Mouse (Mus musculus): ENCODE data around the gene Arhgef16. TPM values are rescaled to one million over a fixed set of nuclear protein-coding genes. Genes with fewer than 3 reads are reported as not detected.
A peak's percentile ranks its signal among the peaks of the same experiment; 100 is the strongest.

Arhgef16 gene
- 0.67 and 1.2 TPM in 2 replicates for polyA plus RNA-seq (2012; rRNA removed)

GRCm38 (mm10) chr4:154301466-154301881, at the start of gene Arhgef16:
Gene Arhgef16, minus strand, starts transcription at chr4:154301676.
- peak; percentile 95 for TF ChIP-seq CTCF (IDR thresholded peaks at IDR 0.05; ENCODE audit: borderline replicate concordance, extremely low read depth, insufficient read depth, insufficient read length)
- no peak for TF ChIP-seq POLR2A (IDR thresholded peaks at IDR 0.05; ENCODE audit: borderline replicate concordance, extremely low read depth, insufficient read depth, insufficient read length, poor library complexity, severe bottlenecking)
- peak; percentile 74 for DNase-seq (ENCODE audit: low read depth)

GRCm38 (mm10) chr4:154348197-154348786, 46.8 kb upstream of the Arhgef16 start:
- no peak for TF ChIP-seq POLR2A (IDR thresholded peaks at IDR 0.05; ENCODE audit: borderline replicate concordance, extremely low read depth, insufficient read depth, insufficient read length, poor library complexity, severe bottlenecking)
- 0 out of 2 replicates have a peak, but pooled peaks have one; percentile 2 for TF ChIP-seq CTCF (IDR thresholded peaks at IDR 0.05; ENCODE audit: borderline replicate concordance, extremely low read depth, insufficient read depth, insufficient read length)
- no peak for DNase-seq (ENCODE audit: low read depth)

GRCm38 (mm10) chr4:154346731-154347522, 45.5 kb upstream of the Arhgef16 start:
- peak; percentile 58 for DNase-seq (ENCODE audit: low read depth)

GRCm38 (mm10) chr4:154336650-154337049, 35.2 kb upstream of the Arhgef16 start:
- TF ChIP-seq POLR2A (IDR thresholded peaks at IDR 0.05; ENCODE audit: borderline replicate concordance, extremely low read depth, insufficient read depth, insufficient read length, poor library complexity, severe bottlenecking) (no peak), CTCF (IDR thresholded peaks at IDR 0.05; ENCODE audit: borderline replicate concordance, extremely low read depth, insufficient read depth, insufficient read length) (no peak)

More at GRCm38 (mm10) chr4:154346731-154347522, 45.5 kb upstream of the Arhgef16 start:
- no peak for TF ChIP-seq CTCF (IDR thresholded peaks at IDR 0.05; ENCODE audit: borderline replicate concordance, extremely low read depth, insufficient read depth, insufficient read length)
- no peak for TF ChIP-seq POLR2A (IDR thresholded peaks at IDR 0.05; ENCODE audit: borderline replicate concordance, extremely low read depth, insufficient read depth, insufficient read length, poor library complexity, severe bottlenecking)

GRCm38 (mm10) chr4:154335761-154336160, 34.3 kb upstream of the Arhgef16 start, which contains the start of gene B230104I21Rik:
Gene B230104I21Rik, plus strand, starts transcription at chr4:154336127.
- TF ChIP-seq CTCF (IDR thresholded peaks at IDR 0.05; ENCODE audit: borderline replicate concordance, extremely low read depth, insufficient read depth, insufficient read length), result no peak
- no peak for TF ChIP-seq POLR2A (IDR thresholded peaks at IDR 0.05; ENCODE audit: borderline replicate concordance, extremely low read depth, insufficient read depth, insufficient read length, poor library complexity, severe bottlenecking)
- peak; percentile 85 for DNase-seq (ENCODE audit: low read depth)

More at GRCm38 (mm10) chr4:154336650-154337049, 35.2 kb upstream of the Arhgef16 start:
- DNase-seq (ENCODE audit: low read depth), result peak; percentile 51

- DNase-seq (ENCODE audit: low read depth), result peak; percentile 76
- no peak for TF ChIP-seq POLR2A (IDR thresholded peaks at IDR 0.05; ENCODE audit: borderline replicate concordance, extremely low read depth, insufficient read depth, insufficient read length, poor library complexity, severe bottlenecking)
These were observed 33.4 kb upstream of the Arhgef16 start for GRCm38 (mm10) chr4:154334699-154335402.

GRCm38 (mm10) chr4:154333300-154333699, 31.8 kb upstream of the Arhgef16 start:
- TF ChIP-seq CTCF (IDR thresholded peaks at IDR 0.05; ENCODE audit: borderline replicate concordance, extremely low read depth, insufficient read depth, insufficient read length), result no peak
- no peak for TF ChIP-seq POLR2A (IDR thresholded peaks at IDR 0.05; ENCODE audit: borderline replicate concordance, extremely low read depth, insufficient read depth, insufficient read length, poor library complexity, severe bottlenecking)
- DNase-seq (ENCODE audit: low read depth), result no peak

GRCm38 (mm10) chr4:154331271-154331670, 29.8 kb upstream of the Arhgef16 start:
- peak; percentile 44 for DNase-seq (ENCODE audit: low read depth)
- TF ChIP-seq CTCF (IDR thresholded peaks at IDR 0.05; ENCODE audit: borderline replicate concordance, extremely low read depth, insufficient read depth, insufficient read length), result no peak
- TF ChIP-seq POLR2A (IDR thresholded peaks at IDR 0.05; ENCODE audit: borderline replicate concordance, extremely low read depth, insufficient read depth, insufficient read length, poor library complexity, severe bottlenecking), result no peak

- no peak for TF ChIP-seq POLR2A (IDR thresholded peaks at IDR 0.05; ENCODE audit: borderline replicate concordance, extremely low read depth, insufficient read depth, insufficient read length, poor library complexity, severe bottlenecking)
- no peak for TF ChIP-seq CTCF (IDR thresholded peaks at IDR 0.05; ENCODE audit: borderline replicate concordance, extremely low read depth, insufficient read depth, insufficient read length)
These were observed 28.5 kb upstream of the Arhgef16 start for GRCm38 (mm10) chr4:154330001-154330400.

GRCm38 (mm10) chr4:154328836-154329235, 27.4 kb upstream of the Arhgef16 start:
- peak; percentile 87 for DNase-seq (ENCODE audit: low read depth)
- TF ChIP-seq POLR2A (IDR thresholded peaks at IDR 0.05; ENCODE audit: borderline replicate concordance, extremely low read depth, insufficient read depth, insufficient read length, poor library complexity, severe bottlenecking) (no peak), CTCF (IDR thresholded peaks at IDR 0.05; ENCODE audit: borderline replicate concordance, extremely low read depth, insufficient read depth, insufficient read length) (peak; percentile 89)

More at GRCm38 (mm10) chr4:154330001-154330400, 28.5 kb upstream of the Arhgef16 start:
- no peak for DNase-seq (ENCODE audit: low read depth)

- DNase-seq (ENCODE audit: low read depth), result no peak
- TF ChIP-seq POLR2A (IDR thresholded peaks at IDR 0.05; ENCODE audit: borderline replicate concordance, extremely low read depth, insufficient read depth, insufficient read length, poor library complexity, severe bottlenecking), result no peak
- no peak for TF ChIP-seq CTCF (IDR thresholded peaks at IDR 0.05; ENCODE audit: borderline replicate concordance, extremely low read depth, insufficient read depth, insufficient read length)
These were observed 27.0 kb upstream of the Arhgef16 start for GRCm38 (mm10) chr4:154328431-154328830.
